Mouse (Mus musculus) thymus, adult 2 months (tissue): ENCODE measurements around the gene Fitm1.

Experiments
- CTCF ChIP-seq: fragments of 200-500 bp; IDR thresholded peaks from 2 replicates; pipeline ENCODE4 v1.5.1; 2012; ENCODE audit warnings: mild to moderate bottlenecking, control low read depth, low read length, moderate library complexity, borderline replicate concordance; ENCODE audit not compliant: control insufficient read depth, poor library complexity, insufficient read depth; ENCODE audit errors: extremely low read depth
- POLR2A ChIP-seq: fragments of 200-500 bp; IDR thresholded peaks from 2 replicates; pipeline ENCODE4 v1.6.1; 2012; ENCODE audit warnings: mild to moderate bottlenecking, low read length, control low read depth, moderate library complexity; ENCODE audit not compliant: control insufficient read depth, poor library complexity, insufficient read depth; ENCODE audit errors: extremely low read depth

GRCm38 (mm10) chr14:55584303-55584701 lies 8.9 kb downstream of the Fitm1 start:
- TF ChIP-seq CTCF (no peak), POLR2A (no peak)
